Mouse (Mus musculus) spleen, postnatal 10 days (tissue): ENCODE measurements around the gene Aldh2.
A peak's percentile ranks its signal among the peaks of the same experiment; 100 is the strongest.

Experiments used
- DNase-seq, 2 experiments: peaks; one replicate each; pipeline ENCODE4 v3.0.0; 2021 to 2022; ENCODE audit warnings: low spot score in 2 of 2

The Aldh2 gene

GRCm38 (mm10) chr5:121595758-121596157 lies 2.1 kb upstream of the Aldh2 start:
- DNase-seq: no peak

GRCm38 (mm10) chr5:121594714-121595313 lies 1.2 kb upstream of the Aldh2 start:
- DNase-seq: no peak

- peak in 1 of 2 experiments; percentile 50 for DNase-seq
Observed at GRCm38 (mm10) chr5:121592816-121593407, 712 bp downstream of the Aldh2 start.

- no peak for DNase-seq
Observed at GRCm38 (mm10) chr5:121592064-121592815, 1.4 kb downstream of the Aldh2 start.

- no peak for DNase-seq
Observed at GRCm38 (mm10) chr5:121591417-121592063, 2.1 kb downstream of the Aldh2 start.

- no peak for DNase-seq
Observed at GRCm38 (mm10) chr5:121589928-121590327, 3.7 kb downstream of the Aldh2 start.

GRCm38 (mm10) chr5:121586400-121587039 lies 7.1 kb downstream of the Aldh2 start:
- peak in 1 of 2 experiments; percentile 49 for DNase-seq

- DNase-seq: no peak
Observed at GRCm38 (mm10) chr5:121585699-121586098, 7.9 kb downstream of the Aldh2 start.

GRCm38 (mm10) chr5:121585005-121585404 lies 8.6 kb downstream of the Aldh2 start:
- DNase-seq: no peak

- DNase-seq: peak; percentile 45 to 77
Observed at GRCm38 (mm10) chr5:121583765-121584501, 9.7 kb downstream of the Aldh2 start.

- DNase-seq: no peak
Observed at GRCm38 (mm10) chr5:121581945-121582344, 11.7 kb downstream of the Aldh2 start.

- DNase-seq: no peak
Observed at GRCm38 (mm10) chr5:121576927-121577488, 16.6 kb downstream of the Aldh2 start.

- no peak for DNase-seq
Observed at GRCm38 (mm10) chr5:121575867-121576266, 17.8 kb downstream of the Aldh2 start.

GRCm38 (mm10) chr5:121574145-121574544 lies 19.5 kb downstream of the Aldh2 start:
- DNase-seq: no peak

GRCm38 (mm10) chr5:121570787-121571186 lies 22.8 kb downstream of the Aldh2 start:
- DNase-seq: no peak

GRCm38 (mm10) chr5:121569881-121570420 lies 23.7 kb downstream of the Aldh2 start:
- no peak for DNase-seq

- no peak for DNase-seq
Observed at GRCm38 (mm10) chr5:121566035-121566681, 27.5 kb downstream of the Aldh2 start.

- peak; percentile 85 to 93 for DNase-seq
Observed at GRCm38 (mm10) chr5:121564468-121564895, 29.1 kb downstream of the Aldh2 start.

GRCm38 (mm10) chr5:121562436-121562835 lies 31.2 kb downstream of the Aldh2 start:
- DNase-seq: no peak

- DNase-seq: no peak
Observed at GRCm38 (mm10) chr5:121549196-121549595, 44.4 kb downstream of the Aldh2 start.
